Mouse (Mus musculus): ENCODE results near the gene Carmil3. TPM values are rescaled to one million over a fixed set of nuclear protein-coding genes. Genes with fewer than 3 reads are reported as not detected.

The Carmil3 gene
- polyA plus RNA-seq, 1 experiment from 2014 or later = 0.52 TPM

GRCm38 (mm10) chr14:55524785-55525184, 34.3 kb downstream of the Carmil3 start, which contains the start of gene Nrl:
Nrl (minus strand) TSS chr14:55524981.
- Histone ChIP-seq H3K27me3 (replicated peaks; ENCODE audit: control insufficient read depth, insufficient read depth, low read length) (peaks cover 20% of the 10 kb centered on the region), H3K9me3 (ENCODE audit: control insufficient read depth) (no peaks in the 10 kb centered on the region), H3K36me3 (ENCODE audit: control insufficient read depth, insufficient read depth) (no peaks in the 10 kb centered on the region), H3K27ac (ENCODE audit: low read depth, low read length) (no peak within 1 kb of the TSS), H3K4me2 (replicated peaks; ENCODE audit: low read depth) (no peak within 1 kb of the TSS), H3K4me1 (replicated peaks; ENCODE audit: control insufficient read depth, insufficient read depth, low read length) (no peaks in the 10 kb centered on the region), H3K9ac (ENCODE audit: low read depth, low read length) (no peak within 1 kb of the TSS), H3K4me3 (ENCODE audit: low read depth, low read length) (no peak within 1 kb of the TSS)
- no peak for TF ChIP-seq CTCF (IDR thresholded peaks at IDR 0.05; ENCODE audit: low read depth)
- no peak for ATAC-seq
- 22% methylated on average over 8 of the region's 8 CpGs for WGBS

- ATAC-seq = no peak
- H3K4me3 ChIP-seq (ENCODE audit: low read depth, low read length) = no peak overlapping the region
- no peak overlapping the region for H3K4me2 ChIP-seq (replicated peaks; ENCODE audit: low read depth)
- no peaks in the 10 kb centered on the region for H3K9me3 ChIP-seq (ENCODE audit: control insufficient read depth)
- no peaks in the 10 kb centered on the region for H3K36me3 ChIP-seq (ENCODE audit: control insufficient read depth, insufficient read depth)
- H3K4me1 ChIP-seq (replicated peaks; ENCODE audit: control insufficient read depth, insufficient read depth, low read length) = no peaks in the 10 kb centered on the region
- 82% methylated on average over 2 of the region's 2 CpGs for WGBS
- H3K27ac ChIP-seq (ENCODE audit: low read depth, low read length) = no peak overlapping the region
- peaks cover 11% of the 10 kb centered on the region; the same call in 1 of the 2 replicates for H3K27me3 ChIP-seq (replicated peaks; ENCODE audit: control insufficient read depth, insufficient read depth, low read length)
- H3K9ac ChIP-seq (ENCODE audit: low read depth, low read length) = no peak overlapping the region
- no peak for TF ChIP-seq CTCF (IDR thresholded peaks at IDR 0.05; ENCODE audit: low read depth)
These were observed 36.2 kb downstream of the Carmil3 start for GRCm38 (mm10) chr14:55526674-55527073.

- WGBS = 20% methylated on average over 3 of the region's 3 CpGs
- H3K27me3 ChIP-seq (replicated peaks; ENCODE audit: control insufficient read depth, insufficient read depth, low read length) = peaks cover 5% of the 10 kb centered on the region; the same call in 1 of the 2 replicates
- no peak overlapping the region for H3K9ac ChIP-seq (ENCODE audit: low read depth, low read length)
- H3K36me3 ChIP-seq (ENCODE audit: control insufficient read depth, insufficient read depth) = no peaks in the 10 kb centered on the region
- no peak overlapping the region for H3K27ac ChIP-seq (ENCODE audit: low read depth, low read length)
- H3K4me3 ChIP-seq (ENCODE audit: low read depth, low read length) = no peak overlapping the region
- no peaks in the 10 kb centered on the region for H3K9me3 ChIP-seq (ENCODE audit: control insufficient read depth)
- TF ChIP-seq CTCF (IDR thresholded peaks at IDR 0.05; ENCODE audit: low read depth) = peak; percentile 69
- H3K4me1 ChIP-seq (replicated peaks; ENCODE audit: control insufficient read depth, insufficient read depth, low read length) = no peaks in the 10 kb centered on the region
- H3K4me2 ChIP-seq (replicated peaks; ENCODE audit: low read depth) = no peak overlapping the region
- no peak for ATAC-seq
These were observed 37.5 kb downstream of the Carmil3 start for GRCm38 (mm10) chr14:55527940-55528339.

- peaks cover 4% of the 10 kb centered on the region; the same call in 1 of the 2 replicates for H3K4me1 ChIP-seq (replicated peaks; ENCODE audit: control insufficient read depth, insufficient read depth, low read length)
- no peak for ATAC-seq
- no peak overlapping the region for H3K4me2 ChIP-seq (replicated peaks; ENCODE audit: low read depth)
- H3K36me3 ChIP-seq (ENCODE audit: control insufficient read depth, insufficient read depth) = no peaks in the 10 kb centered on the region
- H3K9ac ChIP-seq (ENCODE audit: low read depth, low read length) = no peak overlapping the region
- peak; percentile 87 for TF ChIP-seq CTCF (IDR thresholded peaks at IDR 0.05; ENCODE audit: low read depth)
- no peaks in the 10 kb centered on the region for H3K9me3 ChIP-seq (ENCODE audit: control insufficient read depth)
- H3K27ac ChIP-seq (ENCODE audit: low read depth, low read length) = no peak overlapping the region
- no peak overlapping the region for H3K4me3 ChIP-seq (ENCODE audit: low read depth, low read length)
- WGBS = 46% methylated on average over 6 of the region's 6 CpGs
- no peaks in the 10 kb centered on the region for H3K27me3 ChIP-seq (replicated peaks; ENCODE audit: control insufficient read depth, insufficient read depth, low read length)
These were observed 45.8 kb downstream of the Carmil3 start for GRCm38 (mm10) chr14:55536116-55536745.

GRCm38 (mm10) chr14:55540067-55540786, 49.8 kb downstream of the Carmil3 start, which contains the start of gene Pck2:
Pck2 (plus strand) TSS chr14:55540266.
- H3K4me1 ChIP-seq (replicated peaks; ENCODE audit: control insufficient read depth, insufficient read depth, low read length) = peaks cover 4% of the 10 kb centered on the region; the same call in 1 of the 2 replicates
- TF ChIP-seq CTCF (IDR thresholded peaks at IDR 0.05; ENCODE audit: low read depth) = no peak; the same call in 1 of the 2 replicates
- H3K4me3 ChIP-seq (ENCODE audit: low read depth, low read length) = peak within 1 kb of the TSS; percentile 65
- peak within 1 kb of the TSS; percentile 65 for H3K9ac ChIP-seq (ENCODE audit: low read depth, low read length)
- under 1% methylated on average over 32 of the region's 32 CpGs for WGBS
- no peaks in the 10 kb centered on the region for H3K27me3 ChIP-seq (replicated peaks; ENCODE audit: control insufficient read depth, insufficient read depth, low read length)
- no peaks in the 10 kb centered on the region for H3K9me3 ChIP-seq (ENCODE audit: control insufficient read depth)
- peak; percentile 91 for ATAC-seq
- H3K27ac ChIP-seq (ENCODE audit: low read depth, low read length) = peak within 1 kb of the TSS; percentile 87
- H3K36me3 ChIP-seq (ENCODE audit: control insufficient read depth, insufficient read depth) = peaks cover 19% of the 10 kb centered on the region
- H3K4me2 ChIP-seq (replicated peaks; ENCODE audit: low read depth) = peak within 1 kb of the TSS; percentile 87

GRCm38 (mm10) chr14:55540787-55541321, 50.4 kb downstream of the Carmil3 start:
- Histone ChIP-seq H3K4me1 (replicated peaks; ENCODE audit: control insufficient read depth, insufficient read depth, low read length) (peaks cover 4% of the 10 kb centered on the region; the same call in 1 of the 2 replicates), H3K27me3 (replicated peaks; ENCODE audit: control insufficient read depth, insufficient read depth, low read length) (no peaks in the 10 kb centered on the region), H3K9me3 (ENCODE audit: control insufficient read depth) (no peaks in the 10 kb centered on the region), H3K4me3 (ENCODE audit: low read depth, low read length) (peak overlapping the region; percentile 65), H3K4me2 (replicated peaks; ENCODE audit: low read depth) (peak overlapping the region; percentile 87), H3K36me3 (ENCODE audit: control insufficient read depth, insufficient read depth) (peaks cover 23% of the 10 kb centered on the region), H3K9ac (ENCODE audit: low read depth, low read length) (peak overlapping the region; percentile 65), H3K27ac (ENCODE audit: low read depth, low read length) (peak overlapping the region; percentile 87)
- TF ChIP-seq CTCF (IDR thresholded peaks at IDR 0.05; ENCODE audit: low read depth) = no peak
- WGBS = 2% methylated on average over 10 of the region's 10 CpGs
- peak; percentile 60 for ATAC-seq

All from intestine, postnatal 0 days (tissue).